Mouse (Mus musculus): ENCODE results near the gene Relch.
"Not testable (repeated sequence)": the region's sequence is repeated elsewhere in the genome, so short reads cannot be mapped to it uniquely, and the experiment has no call there.

Gene Relch

DNA sequence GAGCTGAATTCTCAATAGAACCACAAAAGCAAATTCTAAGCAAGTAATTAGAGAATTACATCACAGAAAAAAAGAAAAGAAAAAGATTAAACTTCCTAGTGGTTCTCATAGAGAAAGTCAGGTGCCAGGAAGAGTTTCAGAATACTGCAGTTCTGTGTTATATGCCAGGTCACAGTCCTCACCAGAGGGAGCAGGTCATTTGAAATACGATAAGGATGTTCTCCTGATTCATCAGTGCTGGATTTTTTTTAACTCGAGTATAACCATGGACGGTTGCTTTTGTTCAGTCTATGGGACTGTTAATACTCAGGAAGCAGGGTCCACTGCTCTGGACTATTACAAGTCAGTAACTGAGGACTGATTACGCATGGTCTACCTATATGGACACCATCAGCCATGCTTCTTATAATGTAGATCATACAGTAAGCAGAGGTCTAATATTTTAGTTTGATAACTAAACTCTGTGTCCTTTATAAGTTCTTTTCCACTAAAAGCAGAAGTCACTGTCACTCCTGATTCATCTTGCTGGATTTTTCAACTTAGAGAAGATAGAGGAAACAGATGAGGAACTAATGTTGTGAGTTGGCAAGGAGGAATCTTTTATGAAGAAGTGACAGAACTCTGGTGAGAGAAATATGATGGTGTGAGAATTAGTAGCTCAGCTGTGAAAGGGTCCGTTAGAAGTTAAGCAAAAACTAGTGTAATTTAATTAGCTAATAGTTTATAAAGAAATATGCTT, 83.4 kb downstream of the Relch start:
- DNase-seq: no peak

- DNase-seq: no peak
Measured at GRCm38 (mm10) chr1:105748091-105748799, 84.6 kb downstream of the Relch start.

- no peak for DNase-seq
Measured at GRCm38 (mm10) chr1:105752196-105752595, 88.5 kb downstream of the Relch start.

DNA sequence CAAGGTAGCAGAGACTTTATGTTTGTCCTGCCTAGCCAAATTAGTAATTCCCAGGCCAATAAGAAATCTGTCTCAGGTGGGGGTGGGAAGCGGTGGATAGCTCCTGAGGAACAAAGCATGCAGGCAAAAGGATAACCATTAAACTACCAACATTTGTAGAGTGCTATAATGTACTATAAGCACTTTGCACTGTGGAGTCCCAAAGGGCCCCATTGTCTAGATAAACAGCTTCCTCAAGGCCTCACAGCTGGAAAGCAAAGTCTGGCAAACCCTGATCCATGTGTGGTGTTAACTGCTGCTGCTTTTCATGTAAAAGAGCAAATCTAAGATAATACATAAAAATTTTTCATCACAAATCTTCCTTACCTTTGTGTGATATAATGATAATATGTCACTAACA, 89.3 kb downstream of the Relch start:
- DNase-seq: no peak

DNA sequence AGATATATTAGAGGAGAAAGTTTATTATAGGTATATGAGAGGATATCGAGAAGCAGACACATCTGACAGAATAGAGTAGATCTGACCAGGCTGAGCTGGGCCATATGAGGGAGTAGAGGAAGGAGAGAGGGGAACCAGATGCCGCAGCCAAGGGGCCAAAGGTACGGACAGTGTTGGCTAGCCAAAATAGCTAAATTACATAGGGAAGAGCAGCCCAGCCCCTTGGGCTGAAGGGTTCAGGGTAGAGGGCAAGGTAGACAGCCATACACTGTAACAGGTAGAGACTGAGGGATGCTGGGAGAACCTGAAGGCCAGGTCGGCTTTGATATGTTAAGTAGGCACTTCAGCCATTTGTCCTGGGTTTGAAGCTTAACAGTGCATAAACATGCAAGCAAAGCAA, 95.1 kb downstream of the Relch start:
- DNase-seq: no peak

DNA sequence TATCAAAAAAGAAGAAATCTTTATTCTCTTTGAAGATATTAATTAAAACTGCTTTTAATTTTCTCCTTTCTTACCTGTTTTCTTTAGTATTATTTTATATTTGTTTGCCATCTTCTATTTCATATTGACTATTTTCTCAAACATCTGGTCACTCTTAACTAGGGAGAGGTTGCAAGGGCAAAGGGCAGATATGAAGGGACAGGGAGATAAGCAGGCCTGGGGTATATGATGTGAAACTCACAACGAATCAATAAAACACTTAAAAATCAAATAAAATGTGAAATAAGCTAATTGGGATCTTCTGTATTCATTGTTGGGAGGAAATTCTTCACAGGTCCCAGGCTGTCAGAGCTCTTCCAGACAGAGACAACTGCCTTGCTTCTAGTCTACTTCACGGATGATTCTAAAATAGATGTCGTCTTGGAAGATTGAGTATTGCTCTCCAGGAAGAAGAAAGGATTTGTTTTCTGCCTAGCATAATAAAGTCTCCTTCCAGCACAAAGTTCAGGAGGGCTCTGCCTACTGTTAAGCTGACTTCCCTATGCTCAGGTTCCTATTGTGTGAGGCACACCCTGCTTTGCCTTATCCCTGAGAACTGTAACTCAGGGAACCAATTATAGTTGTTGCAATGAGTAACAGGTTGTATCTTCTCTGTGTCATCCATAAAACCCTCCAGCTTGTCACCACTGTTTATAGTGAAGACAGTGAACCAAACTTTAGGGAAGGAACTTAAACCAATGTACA, 95.9 kb downstream of the Relch start:
- no peak for DNase-seq

DNA sequence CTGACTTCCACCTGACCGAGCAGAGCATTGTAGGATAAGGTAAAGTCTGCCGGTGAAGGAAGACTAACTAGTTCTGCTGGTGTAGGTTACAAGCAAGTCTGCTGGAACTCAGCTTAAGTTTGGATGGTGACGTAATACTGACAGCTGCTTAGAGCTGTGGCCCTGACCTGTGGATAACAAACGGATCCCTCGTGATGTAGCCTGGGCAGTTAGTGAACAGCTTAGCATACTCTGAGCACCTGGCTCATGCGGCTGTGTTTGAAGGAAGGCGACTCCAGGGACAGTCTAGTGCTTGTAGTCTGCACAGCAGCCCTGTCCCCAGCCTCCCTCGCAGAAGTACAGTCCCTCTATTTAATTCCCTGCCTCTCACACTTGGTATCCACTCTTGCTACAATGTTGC, 101.9 kb downstream of the Relch start:
- DNase-seq: no peak

DNA sequence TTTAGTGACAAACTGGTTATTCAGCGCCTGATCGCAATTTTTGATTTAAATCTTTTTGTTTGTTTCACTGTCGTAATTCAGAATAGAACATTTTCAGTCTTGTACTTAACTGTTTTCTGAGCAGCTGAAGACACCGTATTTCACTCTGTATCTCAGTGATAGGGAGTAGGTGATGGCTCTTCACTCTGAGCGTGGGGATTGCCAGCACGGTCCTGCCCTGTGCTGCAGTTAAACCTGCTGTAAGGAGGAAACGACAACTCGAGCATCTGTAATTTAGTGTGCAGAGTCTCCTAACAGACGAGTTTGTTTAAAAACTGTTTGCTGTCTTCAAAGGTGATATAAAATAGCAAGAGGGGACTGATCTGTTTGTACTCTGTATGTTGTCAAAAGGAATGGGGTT, 102.4 kb downstream of the Relch start:
- DNase-seq: not testable (repeated sequence)

GRCm38 (mm10) chr1:105768397-105768796, 104.7 kb downstream of the Relch start:
- no peak for DNase-seq

- no peak for DNase-seq
Measured at GRCm38 (mm10) chr1:105770685-105771084, 107.0 kb downstream of the Relch start.

- no peak for DNase-seq
Measured at GRCm38 (mm10) chr1:105776426-105776825, 112.8 kb downstream of the Relch start.

- DNase-seq: peak; percentile 16
Measured at GRCm38 (mm10) chr1:105780079-105780456, 116.4 kb downstream of the Relch start.

GRCm38 (mm10) chr1:105780457-105781364, 117.0 kb downstream of the Relch start, which contains the start of gene Tnfrsf11a:
Gene Tnfrsf11a, plus strand, starts transcription at chr1:105780718.
- DNase-seq: peak; percentile 64

GRCm38 (mm10) chr1:105781391-105782146, 117.9 kb downstream of the Relch start:
- peak; percentile 8 for DNase-seq

GRCm38 (mm10) chr1:105784257-105785016, 120.8 kb downstream of the Relch start:
- no peak for DNase-seq

GRCm38 (mm10) chr1:105785146-105785545, 121.5 kb downstream of the Relch start:
- no peak for DNase-seq

DNA sequence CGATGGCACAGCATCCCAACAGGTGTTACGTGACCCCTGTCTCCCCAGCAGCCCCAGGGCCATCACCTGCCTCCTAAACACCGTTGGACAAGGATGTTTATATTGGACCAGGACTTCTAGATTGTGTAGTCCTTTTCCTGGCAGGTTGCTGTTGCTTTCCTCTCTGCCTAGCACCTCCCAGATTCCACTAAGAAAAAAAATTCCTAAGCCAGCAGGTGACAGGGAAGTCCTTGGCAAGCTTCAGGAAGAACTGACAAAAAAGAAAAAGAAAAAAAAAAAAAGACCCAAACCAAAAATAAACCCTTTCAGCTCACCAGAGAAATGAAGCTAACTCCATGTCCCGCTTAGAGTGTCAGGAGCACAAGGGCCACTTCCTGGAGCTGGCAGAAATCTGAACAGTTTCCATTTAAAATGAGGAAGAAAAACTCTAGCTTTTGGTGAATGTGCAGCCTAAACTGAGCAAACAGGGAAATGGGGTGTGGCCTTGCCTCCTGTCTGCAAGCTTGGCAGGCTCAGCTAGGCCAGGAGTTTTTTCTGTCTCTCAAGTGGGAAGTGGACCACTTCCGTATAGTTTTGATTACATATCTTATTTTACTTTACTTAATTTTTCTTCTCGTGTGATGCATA, 123.2 kb downstream of the Relch start:
- no peak for DNase-seq

- no peak for DNase-seq
Measured at GRCm38 (mm10) chr1:105790103-105790502, 126.4 kb downstream of the Relch start.

GRCm38 (mm10) chr1:105794670-105795069, 131.0 kb downstream of the Relch start:
- DNase-seq: no peak

GRCm38 (mm10) chr1:105795705-105796104, 132.0 kb downstream of the Relch start:
- no peak for DNase-seq

GRCm38 (mm10) chr1:105800570-105800969, 136.9 kb downstream of the Relch start:
- no peak for DNase-seq
